Mouse (Mus musculus) liver, postnatal 0 days (tissue): ENCODE results near the gene Tdrd12. TPM values are rescaled to one million over a fixed set of nuclear protein-coding genes. Genes with fewer than 3 reads are reported as not detected.
"Not testable (repeated sequence)": the region's sequence is repeated elsewhere in the genome, so short reads cannot be mapped to it uniquely, and the experiment has no call there.

Experiments used
- ATAC-seq: fragments of 200-750 bp; cut with Nextera tagmentation; 2 replicates; pipeline ENCODE4 v1.8.0; 2017; ENCODE audit warnings: mild to moderate bottlenecking, moderate library complexity
- DNase-seq: peaks from one replicate; pipeline ENCODE4 v3.0.0-alpha.2; 2016
- H3K27ac ChIP-seq: fragments of 300-500 bp; sonication (generic); 2 replicates; pipeline ENCODE4 v1.5.1; 2014; ENCODE audit warnings: antibody characterized with exemption, moderate library complexity, mild to moderate bottlenecking, low read depth
- H3K27me3 ChIP-seq: fragments of 300-500 bp; sonication (generic); 2 replicates; pipeline ENCODE4 v1.6.1; 2014; ENCODE audit warnings: low read length, control low read depth, mixed read lengths; ENCODE audit not compliant: insufficient read depth
- H3K36me3 ChIP-seq: fragments of 300-500 bp; sonication (generic); replicated peaks from 2 replicates; pipeline ENCODE4 v1.6.1; 2014; ENCODE audit warnings: mild to moderate bottlenecking, control low read depth, low read length, moderate library complexity, mixed read lengths; ENCODE audit not compliant: insufficient read depth
- H3K4me1 ChIP-seq: fragments of 300-500 bp; sonication (generic); 2 replicates; pipeline ENCODE4 v1.6.1; 2014; ENCODE audit warnings: antibody characterized with exemption, mild to moderate bottlenecking, control low read depth; ENCODE audit not compliant: insufficient read depth
- H3K4me2 ChIP-seq: fragments of 300-500 bp; sonication (generic); 2 replicates; pipeline ENCODE4 v1.6.1; 2014; ENCODE audit warnings: low read depth, mild to moderate bottlenecking, low read length, moderate library complexity, mixed read lengths
- H3K4me3 ChIP-seq: fragments of 300-500 bp; sonication (generic); 2 replicates; pipeline ENCODE4 v1.5.1; 2014; ENCODE audit warnings: low read depth, low read length
- H3K9ac ChIP-seq: fragments of 300-500 bp; sonication (generic); replicated peaks from 2 replicates; pipeline ENCODE4 v1.6.1; 2014; ENCODE audit warnings: mild to moderate bottlenecking, moderate library complexity
- H3K9me3 ChIP-seq: fragments of 300-500 bp; sonication (generic); 2 replicates; pipeline ENCODE4 v1.6.1; 2016; ENCODE audit warnings: mild to moderate bottlenecking, control low read depth, low read length, mixed read lengths
- CTCF ChIP-seq: sonication (generic); IDR thresholded peaks from 2 replicates; pipeline ENCODE4 v1.5.1; 2016; ENCODE audit warnings: antibody characterized with exemption, low read depth
- EP300 ChIP-seq: IDR thresholded peaks from 2 replicates; pipeline ENCODE4 v1.6.1; 2016; ENCODE audit warnings: antibody characterized with exemption, low read depth, mild to moderate bottlenecking
- WGBS: fragments of 180-500 bp; shearing (Covaris S2); extraction: QIAGEN DNeasy Blood & Tissue Kit; methylation state at CpG from one replicate; pipeline ENCODE4 v1.1.7; 2014; ENCODE audit not compliant: insufficient replicate concordance; 5-methylcytosine and 5-hydroxymethylcytosine counted together
- polyA plus RNA-seq: library from polyadenylated mRNA; unstranded; fragments of >200 nt; fragmentation: Nextera tagmentation; extraction: Ambion mirVana; gene quantifications from 2 replicates; pipeline ENCODE4 v1.2.1, GENCODE M21; 2015

Tdrd12 gene
- polyA plus RNA-seq, 1 experiment from 2014 or later: 0.26 TPM

GRCm38 (mm10) chr7:35535750-35536512, 1.6 kb downstream of the Tdrd12 start:
- WGBS: 48% methylated on average over 12 of the region's 12 CpGs
- no peak for TF ChIP-seq CTCF
- Histone ChIP-seq H3K9ac (no peak overlapping the region), H3K36me3 (no peaks in the 10 kb centered on the region), H3K4me3 (no peak overlapping the region), H3K9me3 (no peaks in the 10 kb centered on the region), H3K4me1 (no peaks in the 10 kb centered on the region), H3K27ac (no peak overlapping the region), H3K27me3 (no peaks in the 10 kb centered on the region), H3K4me2 (no peak overlapping the region)
- ATAC-seq: peak; percentile 56; the same call in 1 of the 2 replicates
- DNase-seq: no peak

DNA sequence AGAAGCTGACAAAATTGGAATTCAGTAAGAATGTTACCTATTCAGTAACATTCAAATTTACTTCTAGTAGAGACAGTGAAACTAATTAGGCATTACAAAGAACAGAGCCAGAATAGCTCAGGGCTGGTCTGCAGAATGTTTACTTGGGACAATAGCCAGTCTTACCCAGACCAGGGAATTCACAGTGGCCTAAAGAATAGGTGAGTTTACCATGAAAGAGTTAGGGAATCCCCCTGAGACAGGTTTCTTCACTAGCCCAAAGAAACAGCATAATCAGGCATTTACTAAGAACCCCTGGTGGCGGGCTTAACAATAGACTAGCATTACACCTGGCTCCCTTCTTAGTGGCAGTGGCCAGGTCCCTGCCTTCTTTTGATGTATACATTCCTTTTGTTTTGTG, 7.0 kb downstream of the Tdrd12 start:
- H3K4me2 ChIP-seq, H3K4me3 ChIP-seq, ATAC-seq, H3K36me3 ChIP-seq, H3K27me3 ChIP-seq, DNase-seq, H3K4me1 ChIP-seq, H3K9ac ChIP-seq, H3K9me3 ChIP-seq, H3K27ac ChIP-seq: not testable (repeated sequence)
- WGBS: 77% methylated on average over 1 of the region's 1 CpGs

- no peak for DNase-seq
- no peak overlapping the region for H3K4me3 ChIP-seq
- H3K36me3 ChIP-seq: no peaks in the 10 kb centered on the region
- TF ChIP-seq EP300: no peak
- TF ChIP-seq CTCF: no peak
- no peaks in the 10 kb centered on the region for H3K4me1 ChIP-seq
- no peak overlapping the region for H3K4me2 ChIP-seq
- H3K9ac ChIP-seq: no peak overlapping the region
- 75% methylated on average over 3 of the region's 3 CpGs for WGBS
- no peaks in the 10 kb centered on the region for H3K9me3 ChIP-seq
- H3K27ac ChIP-seq: no peak overlapping the region
- H3K27me3 ChIP-seq: no peaks in the 10 kb centered on the region
- no peak for ATAC-seq
Observed at GRCm38 (mm10) chr7:35530026-35530425, 7.5 kb downstream of the Tdrd12 start.

- no peaks in the 10 kb centered on the region for H3K36me3 ChIP-seq
- no peaks in the 10 kb centered on the region for H3K27me3 ChIP-seq
- no peak overlapping the region for H3K9ac ChIP-seq
- WGBS: 31% methylated on average over 2 of the region's 2 CpGs
- ATAC-seq (no peak), DNase-seq (no peak)
- no peak for TF ChIP-seq CTCF
- TF ChIP-seq EP300: no peak
- H3K27ac ChIP-seq: no peak overlapping the region
- no peaks in the 10 kb centered on the region for H3K4me1 ChIP-seq
- H3K4me3 ChIP-seq: no peak overlapping the region
- H3K4me2 ChIP-seq: no peak overlapping the region
- no peaks in the 10 kb centered on the region for H3K9me3 ChIP-seq
Observed at GRCm38 (mm10) chr7:35526795-35527194, 10.8 kb downstream of the Tdrd12 start.

DNA sequence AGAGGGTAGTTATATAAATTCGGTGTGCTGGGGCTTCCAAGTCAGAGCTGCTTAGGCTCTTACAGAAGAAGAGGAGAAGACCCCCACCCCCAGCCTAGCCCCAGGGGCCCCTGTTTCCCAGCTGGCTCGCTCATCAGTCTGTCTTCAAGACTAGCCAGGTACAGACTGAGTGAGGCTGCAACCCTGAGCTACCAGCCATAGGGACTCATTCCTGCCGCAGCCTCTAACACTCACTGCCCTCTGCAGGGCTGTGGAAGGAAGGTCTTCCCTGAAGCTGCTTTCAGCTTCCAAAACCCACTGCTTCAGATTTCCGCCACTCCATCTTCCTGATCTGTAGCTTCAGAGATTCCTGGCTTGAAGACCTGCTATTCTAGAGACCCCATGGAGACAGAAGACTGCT, 35.5 kb downstream of the Tdrd12 start:
- H3K9me3 ChIP-seq: no peaks in the 10 kb centered on the region
- H3K27ac ChIP-seq: no peak overlapping the region
- H3K4me3 ChIP-seq: no peak overlapping the region
- no peaks in the 10 kb centered on the region for H3K36me3 ChIP-seq
- H3K4me2 ChIP-seq: no peak overlapping the region
- H3K27me3 ChIP-seq: no peaks in the 10 kb centered on the region
- TF ChIP-seq CTCF (peak; percentile 37), EP300 (no peak)
- 28% methylated on average over 4 of the region's 4 CpGs for WGBS
- DNase-seq: no peak
- no peak for ATAC-seq
- no peak overlapping the region for H3K9ac ChIP-seq
- no peaks in the 10 kb centered on the region for H3K4me1 ChIP-seq

DNA sequence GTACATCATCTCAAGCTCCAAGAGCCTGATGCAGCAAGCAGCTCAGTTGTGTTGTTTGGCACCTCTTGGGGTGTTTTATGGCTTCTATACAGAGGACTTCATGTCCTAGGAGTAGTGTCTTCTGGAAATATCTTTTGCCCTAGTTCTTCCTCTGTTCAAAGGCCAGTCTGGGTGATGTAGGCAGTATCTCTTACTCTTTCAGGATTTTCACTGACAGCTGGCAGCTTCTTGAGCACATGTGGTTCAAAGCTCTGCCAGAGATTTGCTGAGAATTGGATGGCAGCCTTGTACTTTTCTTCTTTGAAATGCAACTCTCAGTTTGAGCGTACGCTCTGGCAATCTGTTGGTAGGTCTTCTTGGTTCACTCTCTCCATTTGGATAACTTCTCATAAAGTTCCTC, 40.0 kb downstream of the Tdrd12 start:
- H3K9ac ChIP-seq: no peak overlapping the region

More for the DNA sequence above, 40.0 kb downstream of the Tdrd12 start:
- Histone ChIP-seq H3K9me3 (no peaks in the 10 kb centered on the region), H3K4me1 (no peaks in the 10 kb centered on the region), H3K27me3 (no peaks in the 10 kb centered on the region), H3K4me2 (no peak overlapping the region), H3K4me3 (no peak overlapping the region), H3K27ac (no peak overlapping the region), H3K36me3 (no peaks in the 10 kb centered on the region)
- no peak for DNase-seq
- ATAC-seq: no peak
- WGBS: 77% methylated on average over 2 of the region's 2 CpGs
- no peak for TF ChIP-seq CTCF
- no peak for TF ChIP-seq EP300
